ENCODE assay signal across 20 mouse cellular contexts in genomic region chr4:128978634-128979033, GRCm38 (mm10). TPM values are rescaled to one million over a fixed set of nuclear protein-coding genes. Genes with fewer than 3 reads are reported as not detected.
DNase-seq lines count a peak whose midpoint lies in the region; ATAC-seq and TF ChIP-seq lines count a peak whose summit lies in the region.
"Had no signal": no experiment of that assay in that cellular context is flagged by ENCODE, and none has a peak within 500 bp of the region (broad histone marks: within the 10 kb centered on the region; RNA-seq: fewer than 3 reads in every experiment).

No protein-coding gene starts in this region.

- no peak overlapping the region for H3K4me3 ChIP-seq in kidney, adult 2 months (ENCODE audit: insufficient read depth, low read depth, low read length)
- no peak overlapping the region for H3K4me3 ChIP-seq in kidney, embryonic 14.5 days (ENCODE audit: low read length)
- H3K4me3 ChIP-seq in liver, postnatal 0 days (ENCODE audit: low read depth, low read length): no peak overlapping the region
- no peak overlapping the region for H3K4me3 ChIP-seq in liver, embryonic 11.5 days (ENCODE audit: low read depth, low read length)
- no peak overlapping the region for H3K4me3 ChIP-seq in intestine, postnatal 0 days (ENCODE audit: low read depth, low read length)
- H3K4me3 ChIP-seq in small intestine, adult 2 months (ENCODE audit: low read depth, low read length): no peak overlapping the region
- H3K4me3 ChIP-seq: embryonic facial prominence, embryonic 15.5 days; forebrain, embryonic 15.5 days; heart, embryonic 13.5 days; hindbrain, embryonic 12.5 days had no signal

- H3K36me3 ChIP-seq in kidney, adult 2 months (ENCODE audit: control insufficient read depth, insufficient read depth, low read length): no peaks in the 10 kb centered on the region
- H3K36me3 ChIP-seq in kidney, embryonic 14.5 days (ENCODE audit: control insufficient read depth, insufficient read depth, low read length): no peaks in the 10 kb centered on the region
- H3K36me3 ChIP-seq in liver, postnatal 0 days (replicated peaks; ENCODE audit: insufficient read depth, low read length): no peaks in the 10 kb centered on the region
- H3K36me3 ChIP-seq in liver, embryonic 11.5 days (ENCODE audit: control insufficient read depth, insufficient read depth, low read length): no peaks in the 10 kb centered on the region
- H3K36me3 ChIP-seq in intestine, postnatal 0 days (ENCODE audit: control insufficient read depth, insufficient read depth): no peaks in the 10 kb centered on the region
- no peaks in the 10 kb centered on the region for H3K36me3 ChIP-seq in small intestine, adult 2 months (ENCODE audit: control insufficient read depth, insufficient read depth, low read length)
- H3K36me3 ChIP-seq: embryonic facial prominence, embryonic 15.5 days; forebrain, embryonic 15.5 days; heart, embryonic 13.5 days; hindbrain, embryonic 12.5 days had no signal

- peak; percentile 86 for DNase-seq in kidney, adult 2 months
- DNase-seq in liver, postnatal 0 days: no peak
- no peak for DNase-seq in liver, embryonic 11.5 days (ENCODE audit: low spot score)
- DNase-seq in ovary, postnatal 10 days (ENCODE audit: low spot score): no peak
- DNase-seq: adrenal gland, adult 2 months; adrenal gland, postnatal 25 days; cerebellum, adult 18-20 months; cerebellum, adult 9-11 months; gastrocnemius, postnatal 36 days; heart, adult 11 months; heart, postnatal 36 days had no signal

- TF ChIP-seq EP300 in liver, postnatal 0 days (IDR thresholded peaks at IDR 0.05; ENCODE audit: low read depth): no peak

- TF ChIP-seq CTCF in kidney, adult 2 months (conservative IDR thresholded peaks at IDR 0.05; ENCODE audit: insufficient read depth, insufficient read length, low read depth, low read length): no peak
- no peak for TF ChIP-seq CTCF in liver, postnatal 0 days (IDR thresholded peaks at IDR 0.05; ENCODE audit: low read depth)
- no peak for TF ChIP-seq CTCF in intestine, postnatal 0 days (IDR thresholded peaks at IDR 0.05; ENCODE audit: low read depth)
- no peak for TF ChIP-seq CTCF in small intestine, adult 2 months (IDR thresholded peaks at IDR 0.05; ENCODE audit: extremely low read depth, insufficient read length, insufficient replicate concordance, low read depth, low read length)

- H3K27me3 ChIP-seq in kidney, adult 2 months (replicated peaks; ENCODE audit: control insufficient read depth, insufficient read depth, low read length): no peaks in the 10 kb centered on the region
- H3K27me3 ChIP-seq in kidney, embryonic 14.5 days (ENCODE audit: control insufficient read depth, insufficient read depth, low read length): no peaks in the 10 kb centered on the region
- no peaks in the 10 kb centered on the region for H3K27me3 ChIP-seq in liver, postnatal 0 days (ENCODE audit: insufficient read depth, low read length)
- no peaks in the 10 kb centered on the region for H3K27me3 ChIP-seq in liver, embryonic 11.5 days (replicated peaks; ENCODE audit: control insufficient read depth, insufficient read depth, low read length)
- no peaks in the 10 kb centered on the region for H3K27me3 ChIP-seq in intestine, postnatal 0 days (replicated peaks; ENCODE audit: control insufficient read depth, insufficient read depth, low read length)
- no peaks in the 10 kb centered on the region for H3K27me3 ChIP-seq in small intestine, adult 2 months (ENCODE audit: control insufficient read depth, insufficient read depth, low read length)
- H3K27me3 ChIP-seq: embryonic facial prominence, embryonic 15.5 days; forebrain, embryonic 15.5 days; heart, embryonic 13.5 days; hindbrain, embryonic 12.5 days; Patski had no signal

- H3K9ac ChIP-seq in kidney, embryonic 14.5 days (ENCODE audit: low read depth, low read length): no peak overlapping the region
- H3K9ac ChIP-seq in liver, postnatal 0 days (replicated peaks): no peak overlapping the region
- no peak overlapping the region for H3K9ac ChIP-seq in liver, embryonic 11.5 days (ENCODE audit: low read depth, low read length)
- H3K9ac ChIP-seq in intestine, postnatal 0 days (ENCODE audit: low read depth, low read length): no peak overlapping the region
- H3K9ac ChIP-seq: embryonic facial prominence, embryonic 15.5 days; forebrain, embryonic 15.5 days; heart, embryonic 13.5 days; hindbrain, embryonic 12.5 days had no signal

- no peak for TF ChIP-seq POLR2A in kidney, adult 2 months (IDR thresholded peaks at IDR 0.05; ENCODE audit: low read depth, low read length)
- no peak for TF ChIP-seq POLR2A in small intestine, adult 2 months (IDR thresholded peaks at IDR 0.05; ENCODE audit: low read depth, low read length)

- ATAC-seq in kidney, embryonic 14.5 days (ENCODE audit: low FRiP score, low TSS enrichment): no peak
- no peak for ATAC-seq in liver, postnatal 0 days
- ATAC-seq in liver, embryonic 11.5 days (replicated peaks; ENCODE audit: low FRiP score): no peak
- peak; percentile 58 for ATAC-seq in intestine, postnatal 0 days
- no peak for ATAC-seq in erythroblast, adult 5-6 weeks (replicated peaks; ENCODE audit: low FRiP score, poor library complexity, severe bottlenecking)
- ATAC-seq: forebrain, embryonic 15.5 days; Patski had no signal

- 29% methylated on average over 1 of the region's 1 CpGs for WGBS in kidney, adult 2 months
- 33% methylated on average over 1 of the region's 1 CpGs for WGBS in kidney, embryonic 14.5 days
- 17% methylated on average over 1 of the region's 1 CpGs for WGBS in liver, postnatal 0 days (ENCODE audit: insufficient replicate concordance)
- 32% methylated on average over 1 of the region's 1 CpGs for WGBS in liver, embryonic 11.5 days
- 10% methylated on average over 1 of the region's 1 CpGs for WGBS in intestine, postnatal 0 days
- WGBS in small intestine, adult 2 months: 18% methylated on average over 1 of the region's 1 CpGs

- H3K9me3 ChIP-seq in kidney, embryonic 14.5 days (ENCODE audit: control insufficient read depth, low read length): no peaks in the 10 kb centered on the region
- no peaks in the 10 kb centered on the region for H3K9me3 ChIP-seq in liver, postnatal 0 days (ENCODE audit: low read length)
- no peaks in the 10 kb centered on the region for H3K9me3 ChIP-seq in liver, embryonic 11.5 days (ENCODE audit: control insufficient read depth, low read length)
- no peaks in the 10 kb centered on the region for H3K9me3 ChIP-seq in intestine, postnatal 0 days (ENCODE audit: control insufficient read depth)
- H3K9me3 ChIP-seq: embryonic facial prominence, embryonic 15.5 days; forebrain, embryonic 15.5 days; heart, embryonic 13.5 days; hindbrain, embryonic 12.5 days had no signal

- H3K27ac ChIP-seq in kidney, adult 2 months (ENCODE audit: insufficient read depth, low read depth, low read length): peak overlapping the region; percentile 15; the same call in 1 of the 2 replicates
- no peak overlapping the region for H3K27ac ChIP-seq in kidney, embryonic 14.5 days (ENCODE audit: low read depth, low read length)
- H3K27ac ChIP-seq in liver, postnatal 0 days (ENCODE audit: low read depth): 0 out of 2 replicates have a peak overlapping the region, but pooled peaks have one; percentile 18
- no peak overlapping the region for H3K27ac ChIP-seq in liver, embryonic 11.5 days (ENCODE audit: low read depth, low read length)
- peak overlapping the region; percentile 46; the same call in 1 of the 2 replicates for H3K27ac ChIP-seq in intestine, postnatal 0 days (ENCODE audit: low read depth, low read length)
- peak overlapping the region; percentile 88 for H3K27ac ChIP-seq in small intestine, adult 2 months (ENCODE audit: insufficient read depth, low read depth, low read length)
- H3K27ac ChIP-seq: embryonic facial prominence, embryonic 15.5 days; forebrain, embryonic 15.5 days; heart, embryonic 13.5 days; hindbrain, embryonic 12.5 days had no signal

- H3K4me2 ChIP-seq in kidney, embryonic 14.5 days (replicated peaks; ENCODE audit: low read depth, low read length): no peak overlapping the region
- H3K4me2 ChIP-seq in liver, postnatal 0 days (ENCODE audit: low read depth, low read length): no peak overlapping the region
- no peak overlapping the region for H3K4me2 ChIP-seq in liver, embryonic 11.5 days
- no peak overlapping the region for H3K4me2 ChIP-seq in intestine, postnatal 0 days (replicated peaks; ENCODE audit: low read depth)
- H3K4me2 ChIP-seq: embryonic facial prominence, embryonic 15.5 days; forebrain, embryonic 15.5 days; heart, embryonic 13.5 days; hindbrain, embryonic 12.5 days had no signal

- H3K4me1 ChIP-seq in kidney, adult 2 months (ENCODE audit: control insufficient read depth, insufficient read depth, low read length): peaks cover 15% of the 10 kb centered on the region; the same call in 1 of the 2 replicates
- 0 out of 2 replicates have a peak, but pooled peaks cover 1% of the 10 kb centered on the region for H3K4me1 ChIP-seq in kidney, embryonic 14.5 days (ENCODE audit: control insufficient read depth, insufficient read depth, low read length)
- H3K4me1 ChIP-seq in liver, postnatal 0 days (ENCODE audit: insufficient read depth): peaks cover 30% of the 10 kb centered on the region
- H3K4me1 ChIP-seq in liver, embryonic 11.5 days (replicated peaks; ENCODE audit: control insufficient read depth, insufficient read depth, low read length): no peaks in the 10 kb centered on the region; the same call in none of the 2 replicates
- H3K4me1 ChIP-seq in intestine, postnatal 0 days (replicated peaks; ENCODE audit: control insufficient read depth, insufficient read depth, low read length): 0 out of 2 replicates have a peak, but pooled peaks cover 3% of the 10 kb centered on the region
- peaks cover 41% of the 10 kb centered on the region for H3K4me1 ChIP-seq in small intestine, adult 2 months (ENCODE audit: control insufficient read depth, insufficient read depth, insufficient read length, low read length)
- H3K4me1 ChIP-seq: embryonic facial prominence, embryonic 15.5 days; forebrain, embryonic 15.5 days; heart, embryonic 13.5 days; hindbrain, embryonic 12.5 days had no signal

RNA-seq across cellular contexts. Expression of gene Ak2, which starts 13.1 kb away (rescaled TPM):
- 91.4 and 110 TPM in 2 replicates for polyA plus RNA-seq in kidney, adult 2 months (2012; rRNA removed)
- polyA plus RNA-seq in kidney, embryonic 14.5 days (2014; fragmentation: Nextera tagmentation; extraction: Ambion mirVana): 152 and 171 TPM in 2 replicates
- polyA plus RNA-seq in liver, postnatal 0 days (2015; fragmentation: Nextera tagmentation; extraction: Ambion mirVana): 276 and 291 TPM in 2 replicates
- 235 and 256 TPM in 2 replicates for polyA plus RNA-seq in liver, embryonic 11.5 days (2014; fragmentation: Nextera tagmentation; extraction: Ambion mirVana)
- polyA plus RNA-seq in intestine, postnatal 0 days (2015; fragmentation: Nextera tagmentation; extraction: Ambion mirVana): 538 and 552 TPM in 2 replicates
- polyA plus RNA-seq in small intestine, adult 2 months (2012; rRNA removed): 42.5 and 79.2 TPM in 2 replicates
- 15.4 and 25.7 TPM in 2 replicates for total RNA-seq in erythroblast, adult 5-6 weeks (2015; ENCODE audit: low replicate concordance)
- total RNA-seq in erythroblast, adult 5-6 weeks (2017; ENCODE audit: low replicate concordance): 28.7 and 31.4 TPM in 2 replicates

RNA-seq across cellular contexts. Expression of gene Azin2, which starts 16.4 kb away (rescaled TPM):
- polyA plus RNA-seq in kidney, adult 2 months (2012; rRNA removed): 14.0 and 14.7 TPM in 2 replicates
- polyA plus RNA-seq in kidney, embryonic 14.5 days (2014; fragmentation: Nextera tagmentation; extraction: Ambion mirVana): 16.0 and 17.0 TPM in 2 replicates
- polyA plus RNA-seq in liver, postnatal 0 days (2015; fragmentation: Nextera tagmentation; extraction: Ambion mirVana): 1.6 and 1.8 TPM in 2 replicates
- polyA plus RNA-seq in liver, embryonic 11.5 days (2014; fragmentation: Nextera tagmentation; extraction: Ambion mirVana): 4.6 and 5.8 TPM in 2 replicates
- polyA plus RNA-seq in intestine, postnatal 0 days (2015; fragmentation: Nextera tagmentation; extraction: Ambion mirVana): 13.1 and 13.3 TPM in 2 replicates
- polyA plus RNA-seq in small intestine, adult 2 months (2012; rRNA removed): 2.3 and 3.2 TPM in 2 replicates
- not detected in 2 replicates for total RNA-seq in erythroblast, adult 5-6 weeks (2015; ENCODE audit: low replicate concordance)
- total RNA-seq in erythroblast, adult 5-6 weeks (2017; ENCODE audit: low replicate concordance): 0.85 TPM in 1 of 2 replicates, not detected in the other

Comparison
In these comparisons a context has a peak if more than half of its experiments do, and no peak if none do; other contexts are left out.
1. H3K27ac ChIP-seq: peak in kidney, adult 2 months (single experiment), liver, postnatal 0 days (single experiment), intestine, postnatal 0 days (single experiment) and small intestine, adult 2 months (single experiment); none in kidney, embryonic 14.5 days (single experiment) and liver, embryonic 11.5 days (single experiment).